Mouse (Mus musculus): ENCODE data around the gene Olfr1028. TPM values are rescaled to one million over a fixed set of nuclear protein-coding genes. Genes with fewer than 3 reads are reported as not detected.

The Olfr1028 gene
- polyA plus RNA-seq, 1 experiment from 2014 or later = not detected

Other genes with a start within 250 kb of the Olfr1028 start
- gene Olfr1009, start 235.0 kb upstream of the Olfr1028 start, polyA plus RNA-seq (2015; fragmentation: Nextera tagmentation; extraction: Ambion mirVana) = not detected in 2 replicates
- gene Olfr1012, start 187.7 kb upstream of the Olfr1028 start, polyA plus RNA-seq (2015; fragmentation: Nextera tagmentation; extraction: Ambion mirVana) = not detected in 2 replicates
- not detected in 2 replicates for gene Olfr1013, start 183.3 kb upstream of the Olfr1028 start, polyA plus RNA-seq (2015; fragmentation: Nextera tagmentation; extraction: Ambion mirVana)
- not detected in 2 replicates for gene Olfr1014, start 177.7 kb upstream of the Olfr1028 start, polyA plus RNA-seq (2015; fragmentation: Nextera tagmentation; extraction: Ambion mirVana)
- gene Olfr1015, start 168.4 kb upstream of the Olfr1028 start, polyA plus RNA-seq (2015; fragmentation: Nextera tagmentation; extraction: Ambion mirVana) = not detected in 2 replicates
- not detected in 2 replicates for gene Olfr1016, start 147.9 kb upstream of the Olfr1028 start, polyA plus RNA-seq (2015; fragmentation: Nextera tagmentation; extraction: Ambion mirVana)
- not detected in 2 replicates for gene Olfr1018, start 132.0 kb upstream of the Olfr1028 start, polyA plus RNA-seq (2015; fragmentation: Nextera tagmentation; extraction: Ambion mirVana)
- not detected in 2 replicates for gene Olfr1019, start 105.0 kb upstream of the Olfr1028 start, polyA plus RNA-seq (2015; fragmentation: Nextera tagmentation; extraction: Ambion mirVana)
- not detected in 2 replicates for gene Olfr1020, start 103.4 kb upstream of the Olfr1028 start, polyA plus RNA-seq (2015; fragmentation: Nextera tagmentation; extraction: Ambion mirVana)
- gene Olfr1022, start 81.8 kb upstream of the Olfr1028 start, polyA plus RNA-seq (2015; fragmentation: Nextera tagmentation; extraction: Ambion mirVana) = not detected in 2 replicates
- gene Olfr1023, start 64.8 kb upstream of the Olfr1028 start, polyA plus RNA-seq (2015; fragmentation: Nextera tagmentation; extraction: Ambion mirVana) = not detected in 2 replicates
- gene Olfr1024, start 45.4 kb upstream of the Olfr1028 start, polyA plus RNA-seq (2015; fragmentation: Nextera tagmentation; extraction: Ambion mirVana) = not detected in 2 replicates
- not detected in 2 replicates for gene Olfr1025-ps1, start 35.2 kb upstream of the Olfr1028 start, polyA plus RNA-seq (2015; fragmentation: Nextera tagmentation; extraction: Ambion mirVana)
- gene Olfr1026, start 28.9 kb upstream of the Olfr1028 start, polyA plus RNA-seq (2015; fragmentation: Nextera tagmentation; extraction: Ambion mirVana) = not detected in 2 replicates
- not detected in 2 replicates for gene Olfr1029, start 23.5 kb downstream of the Olfr1028 start, polyA plus RNA-seq (2015; fragmentation: Nextera tagmentation; extraction: Ambion mirVana)
- gene Olfr1030, start 28.8 kb downstream of the Olfr1028 start, polyA plus RNA-seq (2015; fragmentation: Nextera tagmentation; extraction: Ambion mirVana) = not detected in 2 replicates
- not detected in 2 replicates for gene Olfr1031, start 39.9 kb downstream of the Olfr1028 start, polyA plus RNA-seq (2015; fragmentation: Nextera tagmentation; extraction: Ambion mirVana)
- not detected in 2 replicates for gene Olfr1032, start 55.1 kb downstream of the Olfr1028 start, polyA plus RNA-seq (2015; fragmentation: Nextera tagmentation; extraction: Ambion mirVana)
- gene Olfr1033, start 70.2 kb downstream of the Olfr1028 start, polyA plus RNA-seq (2015; fragmentation: Nextera tagmentation; extraction: Ambion mirVana) = 0.79 TPM in 1 of 2 replicates, not detected in the other
- gene Olfr1034, start 95.4 kb downstream of the Olfr1028 start, polyA plus RNA-seq (2015; fragmentation: Nextera tagmentation; extraction: Ambion mirVana) = not detected in 2 replicates
- gene Olfr1036, start 123.6 kb downstream of the Olfr1028 start, polyA plus RNA-seq (2015; fragmentation: Nextera tagmentation; extraction: Ambion mirVana) = not detected in 2 replicates
- gene Olfr1037, start 136.9 kb downstream of the Olfr1028 start, polyA plus RNA-seq (2015; fragmentation: Nextera tagmentation; extraction: Ambion mirVana) = not detected in 2 replicates
- gene Olfr1039, start 185.5 kb downstream of the Olfr1028 start, polyA plus RNA-seq (2015; fragmentation: Nextera tagmentation; extraction: Ambion mirVana) = not detected in 2 replicates
- gene Olfr1040, start 196.3 kb downstream of the Olfr1028 start, polyA plus RNA-seq (2015; fragmentation: Nextera tagmentation; extraction: Ambion mirVana) = not detected in 2 replicates
- gene Olfr1042, start 211.4 kb downstream of the Olfr1028 start, polyA plus RNA-seq (2015; fragmentation: Nextera tagmentation; extraction: Ambion mirVana) = not detected in 2 replicates
- gene Olfr1043, start 217.1 kb downstream of the Olfr1028 start, polyA plus RNA-seq (2015; fragmentation: Nextera tagmentation; extraction: Ambion mirVana) = not detected in 2 replicates
- not detected in 2 replicates for gene Olfr1044, start 227.4 kb downstream of the Olfr1028 start, polyA plus RNA-seq (2015; fragmentation: Nextera tagmentation; extraction: Ambion mirVana)
- not detected in 2 replicates for gene Olfr52, start 235.2 kb downstream of the Olfr1028 start, polyA plus RNA-seq (2015; fragmentation: Nextera tagmentation; extraction: Ambion mirVana)

Measured in midbrain, embryonic 16.5 days (tissue).